Mouse (Mus musculus) midbrain, embryonic 15.5 days (tissue): Measurements from ENCODE around the gene Pnck. TPM values are rescaled to one million over a fixed set of nuclear protein-coding genes. Genes with fewer than 3 reads are reported as not detected.

Source experiments
- ATAC-seq: fragments of 200-750 bp; cut with Nextera tagmentation; replicated peaks from 2 replicates; pipeline ENCODE4 v1.8.0; 2017; ENCODE audit warnings: moderate TSS enrichment
- H3K27ac ChIP-seq: fragments of 300-500 bp; sonication (generic); 2 replicates; pipeline ENCODE4 v1.5.1; 2015; ENCODE audit warnings: mild to moderate bottlenecking, inconsistent platforms
- H3K27me3 ChIP-seq: fragments of 300-500 bp; sonication (generic); replicated peaks from 2 replicates; pipeline ENCODE4 v1.6.1; 2015; ENCODE audit warnings: inconsistent platforms
- H3K36me3 ChIP-seq: fragments of 300-500 bp; sonication (generic); replicated peaks from 2 replicates; pipeline ENCODE4 v1.6.1; 2015; ENCODE audit warnings: inconsistent platforms
- H3K4me1 ChIP-seq: fragments of 300-500 bp; sonication (generic); 2 replicates; pipeline ENCODE4 v1.6.1; 2015; ENCODE audit warnings: inconsistent platforms
- H3K4me2 ChIP-seq: fragments of 300-500 bp; sonication (generic); 2 replicates; pipeline ENCODE4 v1.6.1; 2015; ENCODE audit warnings: inconsistent platforms, mild to moderate bottlenecking, moderate library complexity
- H3K4me3 ChIP-seq: fragments of 300-500 bp; sonication (generic); 2 replicates; pipeline ENCODE4 v1.5.1; 2015; ENCODE audit warnings: mild to moderate bottlenecking, inconsistent platforms
- H3K9ac ChIP-seq: fragments of 300-500 bp; sonication (generic); 2 replicates; pipeline ENCODE4 v1.6.1; 2015; ENCODE audit warnings: mild to moderate bottlenecking, inconsistent platforms
- H3K9me3 ChIP-seq: fragments of 300-500 bp; sonication (generic); 2 replicates; pipeline ENCODE4 v1.6.1; 2016; ENCODE audit warnings: inconsistent platforms
- WGBS: fragments of 180-500 bp; shearing (Covaris S2); methylation state at CpG from one replicate; pipeline ENCODE4 v1.1.7; 2015; ENCODE audit warnings: mixed read lengths; 5-methylcytosine and 5-hydroxymethylcytosine counted together
- polyA plus RNA-seq: library from polyadenylated mRNA; unstranded; fragments of >200 nt; fragmentation: Nextera tagmentation; extraction: Ambion mirVana; gene quantifications from 2 replicates; pipeline ENCODE4 v1.2.1, GENCODE M21; 2015

Pnck gene
- polyA plus RNA-seq, 1 experiment from 2014 or later = 188 TPM

DNA sequence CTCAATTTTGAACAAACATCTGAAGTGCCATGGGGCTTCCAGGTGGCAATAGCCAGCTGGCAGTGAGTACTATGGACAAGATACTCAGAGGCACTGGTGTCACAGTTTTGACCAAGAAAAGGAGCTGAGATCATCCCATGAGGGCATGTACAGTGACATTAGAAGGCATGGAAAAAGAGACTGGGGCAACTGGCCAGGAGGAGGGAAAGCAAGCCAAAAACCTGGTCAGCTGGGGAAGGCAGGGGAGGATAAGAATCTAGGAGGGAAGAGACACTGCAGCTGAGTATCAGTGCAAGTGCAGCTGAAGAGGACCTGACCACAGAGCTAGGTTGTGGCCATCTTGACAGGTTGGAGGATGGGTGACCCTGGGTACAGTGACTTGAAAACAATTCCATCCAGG lies 32.9 kb downstream of the Pnck start:
- Histone ChIP-seq H3K36me3 (no peaks in the 10 kb centered on the region), H3K4me3 (no peak overlapping the region), H3K4me2 (no peak overlapping the region), H3K27me3 (no peaks in the 10 kb centered on the region), H3K9me3 (no peaks in the 10 kb centered on the region), H3K27ac (no peak overlapping the region), H3K9ac (no peak overlapping the region), H3K4me1 (no peaks in the 10 kb centered on the region)
- ATAC-seq = no peak

DNA sequence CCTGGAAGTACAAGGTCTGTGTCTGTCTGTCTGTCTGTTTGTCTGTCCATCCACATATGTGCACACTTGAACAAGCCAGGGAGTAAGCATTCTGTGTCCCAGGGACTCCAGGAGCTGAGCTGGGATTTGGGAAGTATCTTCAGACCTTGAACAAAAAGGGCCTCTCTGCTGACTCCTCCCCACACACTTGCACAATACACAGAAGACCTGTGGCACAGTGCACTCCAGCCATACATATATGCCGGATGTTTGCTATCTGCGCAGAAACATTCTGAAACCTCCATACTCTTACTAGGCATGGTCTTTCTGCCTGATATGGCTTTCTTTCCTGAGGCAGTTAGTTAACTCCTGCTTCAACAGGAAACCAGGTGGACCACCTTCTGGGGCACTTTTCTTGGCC lies 40.0 kb downstream of the Pnck start:
- 94% methylated on average over 2 of the region's 2 CpGs for WGBS
- Histone ChIP-seq H3K36me3 (no peaks in the 10 kb centered on the region), H3K27ac (no peak overlapping the region), H3K4me3 (no peak overlapping the region), H3K27me3 (no peaks in the 10 kb centered on the region), H3K9me3 (no peaks in the 10 kb centered on the region), H3K9ac (no peak overlapping the region), H3K4me2 (no peak overlapping the region), H3K4me1 (no peaks in the 10 kb centered on the region)
- ATAC-seq = no peak

DNA sequence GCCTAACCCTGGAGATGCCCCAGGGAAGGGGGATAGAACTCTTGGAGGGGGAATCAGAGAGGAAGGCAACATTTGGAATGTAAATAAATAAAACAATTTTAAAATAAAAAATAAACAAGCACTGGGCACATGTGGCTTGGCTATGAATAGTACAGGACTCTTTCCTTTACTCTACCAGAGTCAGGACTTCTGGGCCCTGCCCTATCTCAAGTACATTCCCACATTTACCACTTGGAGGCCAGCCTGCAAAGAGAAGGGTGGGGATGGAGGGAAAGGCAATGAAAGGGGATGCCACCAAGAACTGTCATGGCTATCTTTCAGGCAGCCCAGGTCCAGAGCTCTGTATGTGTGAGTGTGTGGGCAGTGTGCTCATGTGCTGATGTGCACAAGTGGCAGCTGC lies 40.5 kb downstream of the Pnck start:
- no peak overlapping the region for H3K4me2 ChIP-seq
- H3K27me3 ChIP-seq = no peaks in the 10 kb centered on the region
- H3K27ac ChIP-seq = no peak overlapping the region
- no peak overlapping the region for H3K4me3 ChIP-seq
- no peaks in the 10 kb centered on the region for H3K36me3 ChIP-seq
- no peak overlapping the region for H3K9ac ChIP-seq
- H3K9me3 ChIP-seq = no peaks in the 10 kb centered on the region
- H3K4me1 ChIP-seq = no peaks in the 10 kb centered on the region
- no peak for ATAC-seq

DNA sequence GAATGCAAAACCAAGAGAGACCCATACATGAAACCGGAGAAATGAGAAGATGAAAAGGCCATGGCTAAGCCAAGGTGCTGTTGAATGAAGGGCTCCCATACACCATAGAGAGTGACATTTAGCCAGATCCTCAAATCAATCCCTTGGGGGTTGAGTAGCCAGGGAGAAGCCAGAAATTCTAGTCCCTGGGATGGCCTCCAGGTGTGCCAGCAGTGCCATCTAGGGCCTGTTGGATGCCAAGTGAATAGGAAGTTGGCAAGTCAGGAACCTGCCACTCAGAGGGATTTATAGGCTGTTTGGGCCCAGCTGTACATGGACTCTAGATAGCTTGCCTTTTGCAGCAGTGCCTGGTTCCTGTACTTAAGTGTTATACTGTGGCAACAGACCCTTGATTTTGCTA lies 44.0 kb downstream of the Pnck start:
- H3K4me3 ChIP-seq = no peak overlapping the region
- no peaks in the 10 kb centered on the region for H3K4me1 ChIP-seq
- no peak overlapping the region for H3K27ac ChIP-seq
- 92% methylated on average over 1 of the region's 1 CpGs for WGBS
- no peak for ATAC-seq
- no peaks in the 10 kb centered on the region for H3K27me3 ChIP-seq
- no peaks in the 10 kb centered on the region for H3K9me3 ChIP-seq
- H3K36me3 ChIP-seq = no peaks in the 10 kb centered on the region
- no peak overlapping the region for H3K4me2 ChIP-seq
- no peak overlapping the region for H3K9ac ChIP-seq

DNA sequence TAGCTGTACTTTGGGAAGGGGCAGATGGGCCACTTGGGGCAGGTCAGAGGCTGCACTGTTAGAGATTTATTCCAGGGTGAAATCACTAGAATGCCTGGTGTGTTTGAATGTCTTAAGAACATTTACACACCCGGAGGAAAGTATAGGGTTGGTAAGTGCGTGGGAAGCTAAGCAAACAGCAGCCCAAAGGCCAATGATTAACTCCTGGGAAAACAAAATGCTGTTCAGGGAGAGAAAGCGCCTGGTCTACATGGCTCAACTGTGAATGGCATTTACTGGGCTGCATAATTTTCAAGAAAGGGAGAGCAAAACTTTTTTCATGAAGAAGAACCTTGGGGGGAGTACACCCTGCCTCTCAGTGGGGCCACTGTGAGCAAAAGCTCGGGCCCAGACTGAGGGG lies 46.3 kb downstream of the Pnck start:
- H3K4me3 ChIP-seq = no peak overlapping the region
- H3K4me2 ChIP-seq = no peak overlapping the region
- ATAC-seq = no peak
- H3K36me3 ChIP-seq = no peaks in the 10 kb centered on the region
- H3K4me1 ChIP-seq = no peaks in the 10 kb centered on the region
- H3K9ac ChIP-seq = no peak overlapping the region
- no peaks in the 10 kb centered on the region for H3K27me3 ChIP-seq
- no peaks in the 10 kb centered on the region for H3K9me3 ChIP-seq
- 61% methylated on average over 4 of the region's 4 CpGs for whole genome bisulfite sequencing
- no peak overlapping the region for H3K27ac ChIP-seq

Other genes starting within 250 kb of the Pnck start
- 1.3 and 1.6 TPM in 2 replicates for gene Zfp92, start 249.0 kb downstream of the Pnck start, polyA plus RNA-seq
- not detected in 2 replicates for gene Trex2, start 224.8 kb downstream of the Pnck start, polyA plus RNA-seq
- gene Haus7, start 201.1 kb downstream of the Pnck start, polyA plus RNA-seq = 75.5 and 76.1 TPM in 2 replicates
- gene Bgn, start 176.5 kb downstream of the Pnck start, polyA plus RNA-seq = 22.9 and 24.3 TPM in 2 replicates
- gene Atp2b3, start 157.0 kb downstream of the Pnck start, polyA plus RNA-seq = 5.9 and 7.0 TPM in 2 replicates
- gene Dusp9, start 20.7 kb downstream of the Pnck start, polyA plus RNA-seq = 0.43 and 0.46 TPM in 2 replicates
- gene Slc6a8, start 13.0 kb upstream of the Pnck start, polyA plus RNA-seq = 6.6 and 7.4 TPM in 2 replicates
- 112 and 115 TPM in 2 replicates for gene Bcap31, start 56.1 kb upstream of the Pnck start, polyA plus RNA-seq
- 12.8 and 13.5 TPM in 2 replicates for gene Abcd1, start 56.5 kb upstream of the Pnck start, polyA plus RNA-seq
- gene Plxnb3, start 97.0 kb upstream of the Pnck start, polyA plus RNA-seq = 0.23 and 0.35 TPM in 2 replicates
- gene Srpk3, start 114.3 kb upstream of the Pnck start, polyA plus RNA-seq = 1.6 and 2.1 TPM in 2 replicates
- 258 and 267 TPM in 2 replicates for gene Idh3g, start 126.8 kb upstream of the Pnck start, polyA plus RNA-seq
- gene Ssr4, start 126.9 kb upstream of the Pnck start, polyA plus RNA-seq = 134 and 140 TPM in 2 replicates
- gene Pdzd4, start 164.9 kb upstream of the Pnck start, polyA plus RNA-seq = 5.6 and 5.9 TPM in 2 replicates
- gene Avpr2, start 232.0 kb upstream of the Pnck start, polyA plus RNA-seq = 0.17 and 0.30 TPM in 2 replicates
- 98.6 and 120 TPM in 2 replicates for gene L1cam, start 236.0 kb upstream of the Pnck start, polyA plus RNA-seq